Mouse (Mus musculus): ENCODE data around the gene Psmd13.

Psmd13 gene

GRCm38 (mm10) chr7:140881696-140882468 lies at the start of gene Psmd13, which contains the start of gene Sirt3:
Psmd13 (plus strand) TSS chr7:140881968.
Sirt3 (minus strand) TSS chr7:140882309.
- peak; percentile 96 for DNase-seq

GRCm38 (mm10) chr7:140833341-140833740 lies 48.4 kb upstream of the Psmd13 start:
- no peak for DNase-seq

GRCm38 (mm10) chr7:140834968-140835757 lies 46.6 kb upstream of the Psmd13 start, which contains the start of gene Urah:
Urah (plus strand) TSS chr7:140835018.
- DNase-seq = no peak

- no peak for DNase-seq
Measured at GRCm38 (mm10) chr7:140835758-140836087, 46.0 kb upstream of the Psmd13 start.

DNA sequence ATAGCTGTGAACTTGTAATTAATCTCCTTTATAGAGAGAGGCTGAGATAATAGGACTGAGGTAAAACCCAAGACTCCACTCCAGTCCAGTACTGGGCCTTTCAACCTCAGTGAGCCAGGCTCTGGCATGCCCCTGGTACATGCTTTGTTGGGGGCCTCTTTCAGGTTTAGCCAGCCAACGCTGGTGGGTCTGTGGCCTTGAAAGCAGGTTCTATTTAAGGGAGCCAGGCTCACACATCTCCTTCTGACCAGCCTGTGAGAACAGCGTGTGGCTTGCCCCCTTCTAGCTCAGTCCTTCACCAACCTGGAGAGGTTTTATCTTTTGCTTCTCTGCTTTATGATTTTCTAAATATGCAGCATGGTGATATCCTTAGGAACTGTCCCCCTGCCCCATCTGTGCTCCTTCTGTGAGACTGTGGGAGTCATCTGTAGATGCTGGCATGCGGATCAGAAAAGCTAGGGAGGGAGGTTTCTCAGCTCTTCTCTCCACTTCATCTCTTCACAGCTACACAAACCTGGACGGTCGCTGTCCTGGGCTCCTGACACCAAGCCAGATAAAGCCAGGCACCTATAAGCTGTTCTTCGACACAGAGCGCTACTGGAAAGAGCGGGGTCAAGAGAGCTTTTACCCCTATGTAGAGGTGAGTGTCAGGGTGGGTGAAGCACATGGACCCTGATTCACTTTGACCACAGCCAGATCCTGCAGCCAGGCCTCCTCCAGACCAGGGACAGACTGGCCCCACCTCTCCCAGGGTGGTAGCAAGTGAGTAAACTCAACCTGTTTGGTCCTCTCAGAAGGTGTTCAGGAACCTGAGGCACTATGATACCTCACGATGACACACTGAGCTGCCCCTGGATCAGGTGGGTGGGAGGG lies 45.3 kb upstream of the Psmd13 start:
- no peak for DNase-seq

- DNase-seq = no peak
Measured at GRCm38 (mm10) chr7:140839556-140839955, 42.2 kb upstream of the Psmd13 start.

- DNase-seq = no peak
Measured at GRCm38 (mm10) chr7:140840750-140841735, 40.7 kb upstream of the Psmd13 start.

DNA sequence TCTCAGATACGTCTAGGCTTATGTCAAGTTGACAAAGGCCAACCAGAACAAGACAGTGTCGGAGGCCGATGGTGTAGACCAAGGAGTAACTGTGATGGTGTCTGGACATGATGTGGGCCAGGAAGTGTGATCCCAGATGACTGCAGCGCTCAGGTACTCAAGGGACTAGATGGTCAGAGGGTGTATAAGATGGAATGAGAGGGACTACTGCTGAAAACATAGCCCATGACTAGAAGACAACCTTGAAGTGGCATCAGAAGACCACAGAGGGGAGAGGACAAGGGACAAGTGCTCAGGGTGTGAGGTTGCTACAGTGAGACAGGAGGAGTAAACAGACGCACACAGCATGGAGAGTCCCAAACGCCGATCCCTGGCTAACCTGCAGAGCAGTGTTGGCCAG lies 38.0 kb upstream of the Psmd13 start:
- no peak for DNase-seq

DNA sequence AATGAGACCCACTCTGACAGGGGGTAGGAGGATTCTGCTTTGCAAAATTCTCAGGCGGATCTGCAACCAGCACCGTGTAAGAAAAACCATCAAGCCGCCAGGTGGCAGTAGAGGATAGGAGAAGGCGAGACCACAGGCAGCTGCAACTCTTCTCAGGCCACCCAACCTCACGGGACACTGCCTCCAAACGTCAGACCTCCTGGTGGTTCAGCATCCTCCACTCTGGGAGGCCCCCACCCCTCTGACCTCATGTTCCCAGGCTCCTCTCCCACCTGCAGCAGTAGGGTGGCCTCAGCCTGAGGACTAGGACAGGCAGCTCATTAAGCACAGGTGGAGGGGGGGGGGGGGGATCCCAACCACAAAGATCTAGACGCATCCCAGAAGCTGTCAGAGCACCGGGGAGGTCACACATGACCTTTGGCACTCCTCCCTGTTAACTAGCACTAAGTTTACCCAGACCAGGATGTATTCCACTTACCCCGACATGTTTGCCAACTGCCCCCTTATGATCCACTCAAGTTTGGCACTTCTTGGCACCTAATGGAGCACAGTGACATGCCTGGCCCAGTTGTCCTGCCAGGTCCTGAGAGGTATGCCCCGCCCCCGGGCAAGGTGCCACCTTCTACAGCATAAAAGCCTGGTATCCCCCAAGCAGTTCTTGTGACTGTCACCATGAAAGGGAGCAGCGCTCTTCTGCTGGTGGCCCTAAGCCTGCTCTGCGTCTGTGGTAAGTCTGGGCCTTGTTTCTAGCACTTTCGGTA lies 36.7 kb upstream of the Psmd13 start, which contains the start of gene Scgb1c1:
Gene Scgb1c1 (plus strand): TSS at position 643 of the 761 bp plus-strand sequence.
- peak; percentile 98 for DNase-seq

- DNase-seq = no peak
Measured at GRCm38 (mm10) chr7:140845683-140846082, 36.1 kb upstream of the Psmd13 start.

GRCm38 (mm10) chr7:140846676-140847075 lies 35.1 kb upstream of the Psmd13 start:
- DNase-seq = no peak

- no peak for DNase-seq
Measured at GRCm38 (mm10) chr7:140847755-140848580, 33.8 kb upstream of the Psmd13 start, which contains the start of gene Odf3. Odf3 (plus strand) TSS chr7:140847805.

DNA sequence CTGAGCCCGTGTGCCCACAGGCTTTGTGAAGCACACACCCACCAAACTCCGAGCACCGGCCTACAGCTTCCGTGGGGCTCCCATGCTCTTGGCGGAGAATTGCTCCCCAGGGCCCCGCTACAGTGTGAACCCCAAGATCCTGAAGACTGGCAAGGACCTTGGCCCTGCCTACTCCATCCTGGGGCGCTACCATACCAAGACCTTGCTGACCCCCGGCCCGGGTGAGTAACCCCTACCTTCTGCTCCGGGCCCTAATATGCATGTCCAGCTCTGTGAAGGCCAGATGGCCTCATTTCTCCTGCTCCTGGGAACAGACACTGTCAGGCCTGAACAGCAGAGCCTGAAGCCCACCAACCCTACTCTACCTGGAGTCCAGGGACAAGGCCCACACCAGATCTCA lies 33.2 kb upstream of the Psmd13 start:
- DNase-seq = no peak

DNA sequence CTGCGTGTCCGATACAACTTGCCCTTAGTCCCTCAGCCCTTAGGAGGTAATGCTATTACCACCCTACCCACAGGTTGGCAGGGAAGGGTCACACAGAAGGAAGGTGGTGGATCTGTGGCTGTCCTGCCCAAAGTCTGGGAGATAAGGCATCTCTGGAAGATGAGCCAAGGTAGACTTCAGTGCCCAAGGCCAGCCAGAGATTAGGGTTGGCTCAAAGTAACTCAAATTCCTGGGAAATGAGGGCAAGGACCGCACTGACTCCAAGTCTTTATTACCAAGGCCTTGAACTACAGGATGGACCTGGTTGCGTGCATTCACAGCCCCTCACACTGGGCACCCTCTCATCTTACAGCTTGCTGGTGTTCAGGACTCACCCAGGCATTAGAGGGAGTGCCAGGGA lies 29.9 kb upstream of the Psmd13 start:
- DNase-seq = no peak

GRCm38 (mm10) chr7:140853386-140853785 lies 28.4 kb upstream of the Psmd13 start:
- no peak for DNase-seq

- DNase-seq = no peak
Measured at GRCm38 (mm10) chr7:140854483-140854882, 27.3 kb upstream of the Psmd13 start.

GRCm38 (mm10) chr7:140855181-140855580 lies 26.6 kb upstream of the Psmd13 start:
- DNase-seq = no peak

GRCm38 (mm10) chr7:140855860-140856784 lies 25.6 kb upstream of the Psmd13 start, which contains the start of gene Gm45785:
Gm45785 (minus strand) TSS chr7:140856331.
- DNase-seq = peak; percentile 71
